Mouse (Mus musculus): ENCODE results near the gene Olfr890.
"Not testable (repeated sequence)": the region's sequence is repeated elsewhere in the genome, so short reads cannot be mapped to it uniquely, and the experiment has no call there.

Gene Olfr890

GRCm38 (mm10) chr9:38142217-38142616 is at the start of gene Olfr890:
Gene Olfr890, plus strand, starts transcription at chr9:38142517.
- DNase-seq (ENCODE audit: extremely low read depth, insufficient read length, low spot score) = no peak

DNA sequence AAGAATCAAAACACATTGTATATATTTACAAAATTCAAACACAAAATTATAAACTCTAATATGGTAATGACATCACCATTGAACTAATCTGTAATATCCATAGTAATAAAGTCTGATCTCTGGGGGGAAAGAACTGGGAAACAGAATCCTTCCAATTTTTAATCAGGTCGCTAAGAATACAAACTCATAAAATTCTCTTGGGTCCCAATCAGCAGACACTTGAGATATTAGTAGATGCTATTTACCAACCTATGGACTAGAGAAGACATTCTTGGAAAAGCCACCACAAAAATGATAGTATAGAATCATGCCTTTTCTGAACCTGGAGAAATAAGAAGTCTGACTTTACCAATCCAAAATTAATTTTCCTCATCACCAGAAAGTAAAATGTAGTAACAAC is 34.5 kb upstream of the Olfr890 start, which contains the start of gene Olfr888:
Gene Olfr888, plus strand, starts transcription at position 301 of the 400 bp plus-strand sequence.
- DNase-seq (ENCODE audit: extremely low read depth, insufficient read length, low spot score) = no peak

DNA sequence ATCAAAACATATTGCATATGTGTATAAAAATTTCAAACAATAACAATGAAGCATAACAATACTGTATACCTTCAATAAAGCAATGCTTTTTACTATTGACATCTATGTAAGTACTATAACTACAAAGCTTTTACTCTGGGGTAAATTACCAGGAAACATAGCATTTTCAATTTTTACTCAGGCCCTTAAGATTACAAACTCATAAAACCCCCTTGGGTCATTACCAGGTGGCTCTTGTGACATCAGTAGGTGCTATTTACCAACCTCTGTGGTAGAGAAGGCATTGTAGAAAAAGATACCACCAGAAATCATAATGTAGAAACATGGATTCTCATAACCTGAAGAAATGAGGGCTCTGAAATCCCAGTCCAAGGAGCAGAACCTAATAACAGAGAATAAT is 27.4 kb upstream of the Olfr890 start, which contains the start of gene Olfr889:
Gene Olfr889, plus strand, starts transcription at position 301 of the 400 bp plus-strand sequence.
- DNase-seq (ENCODE audit: extremely low read depth, insufficient read length, low spot score) = no peak

GRCm38 (mm10) chr9:38168341-38168740 is 26.0 kb downstream of the Olfr890 start:
- DNase-seq (ENCODE audit: extremely low read depth, insufficient read length, low spot score) = not testable (repeated sequence)

DNA sequence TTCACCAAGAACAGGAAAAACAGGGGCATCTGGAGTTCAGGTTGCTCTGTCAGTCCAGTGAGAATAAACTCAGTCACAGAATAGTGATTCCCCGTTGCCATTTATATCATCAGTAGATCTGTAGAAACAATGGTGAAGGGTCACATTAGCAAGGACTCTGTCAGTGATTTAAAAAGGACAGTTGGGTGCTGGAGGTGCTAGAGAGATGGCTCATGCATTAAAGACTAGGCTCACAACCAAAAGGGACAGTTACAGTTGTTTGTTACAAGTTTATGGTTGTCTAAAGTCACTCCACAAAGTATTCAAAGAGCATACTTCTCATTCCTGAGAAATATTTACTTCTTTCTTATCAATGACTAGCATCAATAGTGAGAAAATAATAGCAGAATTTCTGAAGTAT is 38.4 kb downstream of the Olfr890 start, which contains the start of gene Olfr891:
Gene Olfr891, minus strand, starts transcription at position 101 of the 400 bp plus-strand sequence.
- DNase-seq (ENCODE audit: extremely low read depth, insufficient read length, low spot score) = no peak

Measured in 3134 (cell line).